8 mouse cellular contexts compared by ENCODE assay signal in genomic region chr2:132111266-132111665, GRCm38 (mm10). TPM values are rescaled to one million over a fixed set of nuclear protein-coding genes. Genes with fewer than 3 reads are reported as not detected.
DNase-seq lines count a peak whose midpoint lies in the region; ATAC-seq and TF ChIP-seq lines count a peak whose summit lies in the region.

No protein-coding gene starts in this region.

- no peak for TF ChIP-seq POLR2A in small intestine, adult 2 months (IDR thresholded peaks at IDR 0.05; ENCODE audit: low read depth, low read length)

- no peak for ATAC-seq in hindbrain, embryonic 12.5 days (ENCODE audit: low FRiP score)
- peak; percentile 71 for ATAC-seq in hindbrain, postnatal 0 days

- H3K4me3 ChIP-seq in hindbrain, embryonic 10.5 days = no peak overlapping the region
- no peak overlapping the region for H3K4me3 ChIP-seq in hindbrain, embryonic 12.5 days
- H3K4me3 ChIP-seq in hindbrain, postnatal 0 days (ENCODE audit: low read length) = no peak overlapping the region
- H3K4me3 ChIP-seq in megakaryocyte, embryonic 14.5 days (replicated peaks) = peak overlapping the region; percentile 73
- H3K4me3 ChIP-seq in small intestine, adult 2 months (ENCODE audit: low read depth, low read length) = no peak overlapping the region

- 58% methylated on average over 9 of the region's 9 CpGs for WGBS in hindbrain, embryonic 10.5 days
- 53% methylated on average over 9 of the region's 9 CpGs for WGBS in hindbrain, embryonic 12.5 days
- 47% methylated on average over 9 of the region's 9 CpGs for WGBS in hindbrain, postnatal 0 days
- 36% methylated on average over 9 of the region's 9 CpGs for WGBS in small intestine, adult 2 months

- H3K36me3 ChIP-seq in hindbrain, embryonic 10.5 days = 0 out of 2 replicates have a peak, but pooled peaks cover 4% of the 10 kb centered on the region
- no peaks in the 10 kb centered on the region for H3K36me3 ChIP-seq in hindbrain, embryonic 12.5 days
- no peaks in the 10 kb centered on the region for H3K36me3 ChIP-seq in hindbrain, postnatal 0 days (ENCODE audit: insufficient read depth, low read length)
- H3K36me3 ChIP-seq in megakaryocyte, embryonic 14.5 days (replicated peaks; ENCODE audit: low read length) = peaks cover 8% of the 10 kb centered on the region
- H3K36me3 ChIP-seq in small intestine, adult 2 months (ENCODE audit: control insufficient read depth, insufficient read depth, low read length) = no peaks in the 10 kb centered on the region

- no peak overlapping the region for H3K9ac ChIP-seq in hindbrain, embryonic 12.5 days
- H3K9ac ChIP-seq in hindbrain, postnatal 0 days (replicated peaks; ENCODE audit: low read length) = no peak overlapping the region

- H3K27me3 ChIP-seq in hindbrain, embryonic 10.5 days (ENCODE audit: insufficient read depth, poor library complexity, severe bottlenecking) = no peaks in the 10 kb centered on the region
- H3K27me3 ChIP-seq in hindbrain, embryonic 12.5 days = no peaks in the 10 kb centered on the region
- no peaks in the 10 kb centered on the region for H3K27me3 ChIP-seq in hindbrain, postnatal 0 days (ENCODE audit: insufficient read depth, low read length)
- H3K27me3 ChIP-seq in megakaryocyte, embryonic 14.5 days (replicated peaks) = no peaks in the 10 kb centered on the region
- no peaks in the 10 kb centered on the region for H3K27me3 ChIP-seq in small intestine, adult 2 months (ENCODE audit: control insufficient read depth, insufficient read depth, low read length)

- no peaks in the 10 kb centered on the region for H3K9me3 ChIP-seq in hindbrain, embryonic 10.5 days
- no peaks in the 10 kb centered on the region for H3K9me3 ChIP-seq in hindbrain, embryonic 12.5 days (replicated peaks)
- H3K9me3 ChIP-seq in hindbrain, postnatal 0 days (ENCODE audit: low read length) = no peaks in the 10 kb centered on the region
- 0 out of 2 replicates have a peak, but pooled peaks cover 6% of the 10 kb centered on the region for H3K9me3 ChIP-seq in megakaryocyte, embryonic 14.5 days

- no peak overlapping the region for H3K27ac ChIP-seq in hindbrain, embryonic 10.5 days
- no peak overlapping the region for H3K27ac ChIP-seq in hindbrain, embryonic 12.5 days
- H3K27ac ChIP-seq in hindbrain, postnatal 0 days = no peak overlapping the region
- no peak overlapping the region for H3K27ac ChIP-seq in small intestine, adult 2 months (ENCODE audit: insufficient read depth, low read depth, low read length)

- peak; percentile 49 for DNase-seq in hindbrain, embryonic 10.5 days (ENCODE audit: low spot score)
- peak; percentile 68 to 72 for DNase-seq in cerebellum, postnatal 10 days
- DNase-seq in frontal cortex, postnatal 14 days (ENCODE audit: low spot score in 2 of 2) = peak; percentile 71
- peak; percentile 82 for DNase-seq in hindbrain, postnatal 0 days (ENCODE audit: low spot score)
- peak; percentile 64 to 71 for DNase-seq in left cerebral cortex, adult 8-10 months (ENCODE audit: low spot score in 2 of 2)

- peak; percentile 88 for TF ChIP-seq CTCF in hindbrain, postnatal 0 days (IDR thresholded peaks at IDR 0.05; ENCODE audit: low read depth)
- TF ChIP-seq CTCF in small intestine, adult 2 months (IDR thresholded peaks at IDR 0.05; ENCODE audit: extremely low read depth, insufficient read length, insufficient replicate concordance, low read depth, low read length) = peak; percentile 64; the same call in 1 of the 2 replicates

- no peak overlapping the region for H3K4me2 ChIP-seq in hindbrain, embryonic 12.5 days (replicated peaks)
- no peak overlapping the region for H3K4me2 ChIP-seq in hindbrain, postnatal 0 days (ENCODE audit: low read depth, low read length)

- H3K4me1 ChIP-seq in hindbrain, embryonic 10.5 days (replicated peaks) = peaks cover 7% of the 10 kb centered on the region; the same call in 1 of the 2 replicates
- H3K4me1 ChIP-seq in hindbrain, embryonic 12.5 days = peaks cover 5% of the 10 kb centered on the region; the same call in 1 of the 2 replicates
- H3K4me1 ChIP-seq in hindbrain, postnatal 0 days (ENCODE audit: insufficient read depth, low read length) = peaks cover 14% of the 10 kb centered on the region
- peaks cover 63% of the 10 kb centered on the region for H3K4me1 ChIP-seq in megakaryocyte, embryonic 14.5 days
- peaks cover 20% of the 10 kb centered on the region for H3K4me1 ChIP-seq in small intestine, adult 2 months (ENCODE audit: control insufficient read depth, insufficient read depth, insufficient read length, low read length)

RNA-seq across cellular contexts. Expression of gene Slc23a2, which starts 33.6 kb away (rescaled TPM):
- polyA plus RNA-seq in hindbrain, embryonic 10.5 days (2016; fragmentation: Nextera tagmentation; extraction: Ambion mirVana) = 10.3 and 11.8 TPM in 2 replicates
- 17.1 and 19.8 TPM in 2 replicates for polyA plus RNA-seq in hindbrain, embryonic 12.5 days (2016; fragmentation: Nextera tagmentation; extraction: Ambion mirVana)
- total RNA-seq in hindbrain, postnatal 0 days (2014; rRNA removed) = 62.6 and 83.1 TPM in 2 replicates
- polyA plus RNA-seq in hindbrain, postnatal 0 days (2015; fragmentation: Nextera tagmentation; extraction: Ambion mirVana) = 43.0 and 49.4 TPM in 2 replicates
- total RNA-seq in left cerebral cortex, adult 8-10 months (2022) = 100 to 1,000 TPM; 146 to 160 (median 153) TPM
- 0.23 TPM in 1 of 2 replicates, not detected in the other for polyA plus RNA-seq in megakaryocyte, embryonic 14.5 days (2012; ENCODE audit: insufficient read depth, low replicate concordance)
- 16.9 and 18.5 TPM in 2 replicates for polyA plus RNA-seq in small intestine, adult 2 months (2012; rRNA removed)
